Mouse (Mus musculus) CH12.LX (cell line): Measurements from ENCODE around the gene She.

ENCODE experiments used
- CHD1 ChIP-seq: IDR thresholded peaks from 2 replicates; pipeline ENCODE4 v1.6.1; 2012; ENCODE audit warnings: low read depth, low read length, improper control_type of control experiment, inconsistent platforms
- CTCF ChIP-seq, 2 experiments: IDR thresholded peaks in 1 of 2; conservative IDR thresholded peaks in 1 of 2; 2 replicates each; pipeline ENCODE4 v1.5.1; 2011 to 2012; ENCODE audit warnings: low read depth in 2 of 2, low read length in 2 of 2, improper control_type of control experiment in 1 of 2, inconsistent platforms in 1 of 2, mild to moderate bottlenecking in 1 of 2, moderate library complexity in 1 of 2
- HCFC1 ChIP-seq: IDR thresholded peaks from 2 replicates; pipeline ENCODE4 v1.6.1; 2012; ENCODE audit warnings: low read depth, mild to moderate bottlenecking, inconsistent platforms, low read length, improper control_type of control experiment
- JUND ChIP-seq: conservative IDR thresholded peaks from 2 replicates; pipeline ENCODE4 v1.6.1; 2011; ENCODE audit warnings: low read depth, low read length, improper control_type of control experiment
- MAZ ChIP-seq: IDR thresholded peaks from 2 replicates; pipeline ENCODE4 v1.6.1; 2012; ENCODE audit warnings: low read depth, mild to moderate bottlenecking, inconsistent platforms, low read length, improper control_type of control experiment, moderate library complexity
- PAX5 ChIP-seq: IDR thresholded peaks from 2 replicates; pipeline ENCODE4 v1.6.1; 2012; ENCODE audit warnings: low read length, inconsistent platforms, mixed read lengths
- POLR2A ChIP-seq: IDR thresholded peaks from 2 replicates; pipeline ENCODE4 v1.6.1; 2011; ENCODE audit warnings: low read depth, mild to moderate bottlenecking, improper control_type of control experiment, low read length
- TCF12 ChIP-seq: IDR thresholded peaks from 2 replicates; pipeline ENCODE4 v1.6.1; 2014; ENCODE audit warnings: low read depth, mild to moderate bottlenecking, inconsistent platforms, low read length, improper control_type of control experiment

GRCm38 (mm10) chr3:89876469-89876868, 45.3 kb downstream of the She start:
- TF ChIP-seq PAX5 (no peak), POLR2A (no peak), CTCF (conservative IDR thresholded peaks at IDR 0.05 in 1 of 2, IDR thresholded peaks at IDR 0.05 in 1 of 2; ENCODE audit: low read depth in 2 of 2, low read length in 2 of 2) (no peak), MAZ (no peak), JUND (no peak), HCFC1 (no peak), TCF12 (no peak), CHD1 (no peak)
